Mouse (Mus musculus) liver, embryonic 14.5 days (tissue): ENCODE measurements at regions not wholly inside any gene's neighbourhood (a gene's known extent, or its start where the extent isn't known, plus 50 kb on each side); places are given as distances from the start of the nearest gene placed in this dataset.

Experiments used
- CTCF ChIP-seq: IDR thresholded peaks from 2 replicates; pipeline ENCODE4 v1.5.1; 2016; ENCODE audit warnings: antibody characterized with exemption, low read depth, control low read depth
- EP300 ChIP-seq: IDR thresholded peaks from 2 replicates; pipeline ENCODE4 v1.6.1; 2016; ENCODE audit warnings: antibody characterized with exemption, low read depth

- TF ChIP-seq CTCF (no peak), EP300 (no peak)
These were observed 113.0 kb downstream of the Spata18 start for GRCm38 (mm10) chr5:73764226-73764625.
